Mouse (Mus musculus): ENCODE results near the gene Armt1. TPM values are rescaled to one million over a fixed set of nuclear protein-coding genes. Genes with fewer than 3 reads are reported as not detected.

Armt1 gene
- 27.6 and 32.6 TPM in 2 replicates for polyA plus RNA-seq (2014; fragmentation: Nextera tagmentation; extraction: Ambion mirVana)

- Histone ChIP-seq H3K4me3 (ENCODE audit: low read depth, low read length) (peak within 1 kb of the TSS; percentile 40), H3K4me2 (ENCODE audit: low read depth, low read length, severe bottlenecking) (peak within 1 kb of the TSS; percentile 75), H3K4me1 (replicated peaks; ENCODE audit: control insufficient read depth, insufficient read depth, low read length) (peaks cover 2% of the 10 kb centered on the region; the same call in 1 of the 2 replicates), H3K27me3 (ENCODE audit: control insufficient read depth, insufficient read depth, low read length) (no peaks in the 10 kb centered on the region), H3K9ac (ENCODE audit: low read length) (peak within 1 kb of the TSS; percentile 72), H3K9me3 (ENCODE audit: control insufficient read depth, low read length) (no peaks in the 10 kb centered on the region), H3K36me3 (ENCODE audit: control insufficient read depth, insufficient read depth, low read length) (no peaks in the 10 kb centered on the region), H3K27ac (ENCODE audit: low read depth, low read length) (no peak within 1 kb of the TSS)
- ATAC-seq (replicated peaks; ENCODE audit: low FRiP score) (peak; percentile 97), DNase-seq (ENCODE audit: low spot score) (peak; percentile 99)
- under 1% methylated on average over 61 of the region's 75 CpGs for WGBS
These were observed at the start of gene Armt1, which contains the start of gene Rmnd1 for GRCm38 (mm10) chr10:4432123-4432931. Armt1 (plus strand) TSS chr10:4432467. Rmnd1 (minus strand) TSS chr10:4432388.

- H3K9ac ChIP-seq (ENCODE audit: low read length), result no peak overlapping the region
- H3K4me1 ChIP-seq (replicated peaks; ENCODE audit: control insufficient read depth, insufficient read depth, low read length), result peaks cover 6% of the 10 kb centered on the region; the same call in 1 of the 2 replicates
- H3K36me3 ChIP-seq (ENCODE audit: control insufficient read depth, insufficient read depth, low read length), result no peaks in the 10 kb centered on the region
- H3K9me3 ChIP-seq (ENCODE audit: control insufficient read depth, low read length), result no peaks in the 10 kb centered on the region
- DNase-seq (ENCODE audit: low spot score), result no peak
- no peak for ATAC-seq (replicated peaks; ENCODE audit: low FRiP score)
- 93% methylated on average over 7 of the region's 7 CpGs for WGBS
- H3K4me3 ChIP-seq (ENCODE audit: low read depth, low read length), result no peak overlapping the region
- H3K27ac ChIP-seq (ENCODE audit: low read depth, low read length), result no peak overlapping the region
- no peaks in the 10 kb centered on the region for H3K27me3 ChIP-seq (ENCODE audit: control insufficient read depth, insufficient read depth, low read length)
- no peak overlapping the region for H3K4me2 ChIP-seq (ENCODE audit: low read depth, low read length, severe bottlenecking)
These were observed 48.0 kb upstream of the Armt1 start for GRCm38 (mm10) chr10:4384244-4384643.

GRCm38 (mm10) chr10:4386609-4387591 is 45.4 kb upstream of the Armt1 start:
- peaks cover 13% of the 10 kb centered on the region for H3K4me1 ChIP-seq (replicated peaks; ENCODE audit: control insufficient read depth, insufficient read depth, low read length)
- WGBS, result under 1% methylated on average over 73 of the region's 133 CpGs
- ATAC-seq (replicated peaks; ENCODE audit: low FRiP score) (peak; percentile 93), DNase-seq (ENCODE audit: low spot score) (peak; percentile 98)
- H3K9ac ChIP-seq (ENCODE audit: low read length), result peak overlapping the region; percentile 99
- H3K27ac ChIP-seq (ENCODE audit: low read depth, low read length), result peak overlapping the region; percentile 99
- no peaks in the 10 kb centered on the region for H3K36me3 ChIP-seq (ENCODE audit: control insufficient read depth, insufficient read depth, low read length)
- H3K27me3 ChIP-seq (ENCODE audit: control insufficient read depth, insufficient read depth, low read length), result no peaks in the 10 kb centered on the region
- no peaks in the 10 kb centered on the region for H3K9me3 ChIP-seq (ENCODE audit: control insufficient read depth, low read length)
- H3K4me3 ChIP-seq (ENCODE audit: low read depth, low read length), result peak overlapping the region; percentile 98
- H3K4me2 ChIP-seq (ENCODE audit: low read depth, low read length, severe bottlenecking), result peak overlapping the region; percentile 87

GRCm38 (mm10) chr10:4387701-4388383 is 44.4 kb upstream of the Armt1 start, which contains the start of gene Zbtb2:
Zbtb2 (minus strand) TSS chr10:4388108.
- H3K9me3 ChIP-seq (ENCODE audit: control insufficient read depth, low read length), result no peaks in the 10 kb centered on the region

GRCm38 (mm10) chr10:4388384-4388745 is 43.9 kb upstream of the Armt1 start:
- DNase-seq (ENCODE audit: low spot score) (no peak), ATAC-seq (replicated peaks; ENCODE audit: low FRiP score) (no peak)
- no peaks in the 10 kb centered on the region for H3K36me3 ChIP-seq (ENCODE audit: control insufficient read depth, insufficient read depth, low read length)

More at GRCm38 (mm10) chr10:4387701-4388383, 44.4 kb upstream of the Armt1 start, which contains the start of gene Zbtb2:
- no peaks in the 10 kb centered on the region for H3K27me3 ChIP-seq (ENCODE audit: control insufficient read depth, insufficient read depth, low read length)
- WGBS, result under 1% methylated on average over 63 of the region's 87 CpGs
- DNase-seq (ENCODE audit: low spot score), result peak; percentile 86
- peak within 1 kb of the TSS; percentile 98 for H3K4me3 ChIP-seq (ENCODE audit: low read depth, low read length)
- H3K4me2 ChIP-seq (ENCODE audit: low read depth, low read length, severe bottlenecking), result peak within 1 kb of the TSS; percentile 87
- peak within 1 kb of the TSS; percentile 99 for H3K9ac ChIP-seq (ENCODE audit: low read length)
- peaks cover 13% of the 10 kb centered on the region for H3K4me1 ChIP-seq (replicated peaks; ENCODE audit: control insufficient read depth, insufficient read depth, low read length)
- peak within 1 kb of the TSS; percentile 99 for H3K27ac ChIP-seq (ENCODE audit: low read depth, low read length)
- H3K36me3 ChIP-seq (ENCODE audit: control insufficient read depth, insufficient read depth, low read length), result no peaks in the 10 kb centered on the region
- ATAC-seq (replicated peaks; ENCODE audit: low FRiP score), result peak; percentile 4; the same call in 1 of the 2 replicates

GRCm38 (mm10) chr10:4389036-4389435 is 43.2 kb upstream of the Armt1 start:
- no peaks in the 10 kb centered on the region for H3K27me3 ChIP-seq (ENCODE audit: control insufficient read depth, insufficient read depth, low read length)
- H3K36me3 ChIP-seq (ENCODE audit: control insufficient read depth, insufficient read depth, low read length), result no peaks in the 10 kb centered on the region
- no peaks in the 10 kb centered on the region for H3K9me3 ChIP-seq (ENCODE audit: control insufficient read depth, low read length)
- H3K4me2 ChIP-seq (ENCODE audit: low read depth, low read length, severe bottlenecking), result peak overlapping the region; percentile 87
- 0 out of 2 replicates have a peak overlapping the region, but pooled peaks have one; percentile 12 for H3K27ac ChIP-seq (ENCODE audit: low read depth, low read length)
- H3K4me1 ChIP-seq (replicated peaks; ENCODE audit: control insufficient read depth, insufficient read depth, low read length), result peaks cover 13% of the 10 kb centered on the region
- H3K9ac ChIP-seq (ENCODE audit: low read length), result peak overlapping the region; percentile 99
- 42% methylated on average over 10 of the region's 10 CpGs for WGBS
- H3K4me3 ChIP-seq (ENCODE audit: low read depth, low read length), result peak overlapping the region; percentile 98
- ATAC-seq (replicated peaks; ENCODE audit: low FRiP score), result no peak
- DNase-seq (ENCODE audit: low spot score), result no peak

More at GRCm38 (mm10) chr10:4388384-4388745, 43.9 kb upstream of the Armt1 start:
- Histone ChIP-seq H3K9me3 (ENCODE audit: control insufficient read depth, low read length) (no peaks in the 10 kb centered on the region), H3K9ac (ENCODE audit: low read length) (peak overlapping the region; percentile 99), H3K4me3 (ENCODE audit: low read depth, low read length) (peak overlapping the region; percentile 98), H3K27ac (ENCODE audit: low read depth, low read length) (peak overlapping the region; percentile 99), H3K4me1 (replicated peaks; ENCODE audit: control insufficient read depth, insufficient read depth, low read length) (peaks cover 13% of the 10 kb centered on the region), H3K4me2 (ENCODE audit: low read depth, low read length, severe bottlenecking) (peak overlapping the region; percentile 87), H3K27me3 (ENCODE audit: control insufficient read depth, insufficient read depth, low read length) (no peaks in the 10 kb centered on the region)
- 2% methylated on average over 19 of the region's 19 CpGs for WGBS

GRCm38 (mm10) chr10:4389461-4390112 is 42.7 kb upstream of the Armt1 start:
- Histone ChIP-seq H3K36me3 (ENCODE audit: control insufficient read depth, insufficient read depth, low read length) (no peaks in the 10 kb centered on the region), H3K27me3 (ENCODE audit: control insufficient read depth, insufficient read depth, low read length) (no peaks in the 10 kb centered on the region), H3K9ac (ENCODE audit: low read length) (peak overlapping the region; percentile 99), H3K27ac (ENCODE audit: low read depth, low read length) (no peak overlapping the region), H3K9me3 (ENCODE audit: control insufficient read depth, low read length) (no peaks in the 10 kb centered on the region), H3K4me1 (replicated peaks; ENCODE audit: control insufficient read depth, insufficient read depth, low read length) (peaks cover 13% of the 10 kb centered on the region), H3K4me2 (ENCODE audit: low read depth, low read length, severe bottlenecking) (peak overlapping the region; percentile 87), H3K4me3 (ENCODE audit: low read depth, low read length) (peak overlapping the region; percentile 98)
- no peak for DNase-seq (ENCODE audit: low spot score)
- no peak for ATAC-seq (replicated peaks; ENCODE audit: low FRiP score)
- 72% methylated on average over 5 of the region's 5 CpGs for WGBS

All from forebrain, embryonic 11.5 days (tissue).